Mouse (Mus musculus) CH12.LX (cell line): ENCODE measurements around the gene 1810062G17Rik. TPM values are rescaled to one million over a fixed set of nuclear protein-coding genes. Genes with fewer than 3 reads are reported as not detected.

Experiments
- DNase-seq: peaks from one replicate; pipeline ENCODE4 v3.0.0-alpha.2; 2013; ENCODE audit errors: extremely low read depth
- H3K27ac ChIP-seq: 2 replicates; pipeline ENCODE4 v1.5.1; 2012; ENCODE audit warnings: low read depth, mild to moderate bottlenecking, control low read depth, moderate library complexity; ENCODE audit not compliant: insufficient read depth
- H3K27me3 ChIP-seq: replicated peaks from 2 replicates; pipeline ENCODE3; 2012; ENCODE audit warnings: inconsistent platforms
- H3K36me3 ChIP-seq, 2 experiments: replicated peaks in 1 of 2; 2 replicates each; pipeline versions ENCODE3 to v1.6.1; 2012; ENCODE audit warnings: inconsistent platforms in 1 of 2, low read length in 1 of 2, mild to moderate bottlenecking in 1 of 2, mixed read lengths in 1 of 2, moderate library complexity in 1 of 2; ENCODE audit not compliant: control insufficient read depth in 1 of 2, insufficient read depth in 1 of 2
- H3K4me1 ChIP-seq, 2 experiments: 2 replicates each; pipeline ENCODE4 v1.6.1; 2012; ENCODE audit warnings: inconsistent platforms in 1 of 2, moderate library complexity in 1 of 2; ENCODE audit not compliant: insufficient read depth in 2 of 2, control insufficient read depth in 1 of 2
- H3K4me2 ChIP-seq: 2 replicates; pipeline ENCODE4 v1.6.1; 2012; ENCODE audit warnings: low read depth, mild to moderate bottlenecking, control low read depth; ENCODE audit not compliant: poor library complexity, insufficient read depth, severe bottlenecking
- H3K4me3 ChIP-seq, 3 experiments: fragments of 150-350 bp in 1 of 3; sonication (generic) in 1 of 3; replicated peaks in 1 of 3; 2 replicates each; pipeline versions ENCODE3 to v1.5.1; 2011 to 2012; ENCODE audit warnings: low read depth in 2 of 3, low read length in 2 of 3, mild to moderate bottlenecking in 2 of 3, moderate library complexity in 2 of 3, control low read depth in 1 of 3, improper control_type of control experiment in 1 of 3, inconsistent platforms in 1 of 3, mixed read lengths in 1 of 3; ENCODE audit not compliant: poor library complexity in 1 of 3
- H3K79me2 ChIP-seq: replicated peaks from 2 replicates; pipeline ENCODE4 v1.6.1; 2012; ENCODE audit warnings: mild to moderate bottlenecking, moderate library complexity; ENCODE audit not compliant: control insufficient read depth, poor library complexity, insufficient read depth, severe bottlenecking; ENCODE audit errors: extremely low read depth
- H3K9ac ChIP-seq: 2 replicates; pipeline ENCODE4 v1.6.1; 2012; ENCODE audit warnings: low read depth, mild to moderate bottlenecking, control low read depth, moderate library complexity; ENCODE audit not compliant: insufficient read depth
- H3K9me3 ChIP-seq: replicated peaks from 2 replicates; pipeline ENCODE3; 2012; ENCODE audit warnings: low read length, inconsistent platforms, mixed read lengths
- BHLHE40 ChIP-seq: IDR thresholded peaks from 2 replicates; pipeline ENCODE4 v1.6.1; 2011; ENCODE audit warnings: mild to moderate bottlenecking, low read depth, low read length, improper control_type of control experiment
- E2F4 ChIP-seq: IDR thresholded peaks from 2 replicates; pipeline ENCODE4 v1.6.1; 2011; ENCODE audit warnings: low read depth, low read length, improper control_type of control experiment; ENCODE audit not compliant: insufficient replicate concordance
- ELF1 ChIP-seq: IDR thresholded peaks from 2 replicates; pipeline ENCODE4 v1.6.1; 2014; ENCODE audit warnings: low read depth, mild to moderate bottlenecking, inconsistent platforms, low read length, improper control_type of control experiment
- ETS1 ChIP-seq: conservative IDR thresholded peaks from 2 replicates; pipeline ENCODE4 v1.6.1; 2012; ENCODE audit warnings: low read depth, mild to moderate bottlenecking, inconsistent platforms, low read length, improper control_type of control experiment, moderate library complexity
- GABPA ChIP-seq: IDR thresholded peaks from 2 replicates; pipeline ENCODE4 v1.6.1; 2012; ENCODE audit warnings: low read depth, low read length, improper control_type of control experiment, inconsistent platforms; ENCODE audit not compliant: insufficient replicate concordance
- JUN ChIP-seq: IDR thresholded peaks from 2 replicates; pipeline ENCODE4 v1.6.1; 2011; ENCODE audit warnings: low read depth, mild to moderate bottlenecking, low read length, improper control_type of control experiment, moderate library complexity; ENCODE audit not compliant: insufficient read depth
- JUND ChIP-seq: conservative IDR thresholded peaks from 2 replicates; pipeline ENCODE4 v1.6.1; 2011; ENCODE audit warnings: low read depth, low read length, improper control_type of control experiment
- MAFK ChIP-seq: IDR thresholded peaks from 2 replicates; pipeline ENCODE4 v1.6.1; 2011; ENCODE audit warnings: low read length, improper control_type of control experiment; ENCODE audit not compliant: insufficient replicate concordance
- MAX ChIP-seq: IDR thresholded peaks from 2 replicates; pipeline ENCODE4 v1.6.1; 2011; ENCODE audit warnings: low read length, improper control_type of control experiment
- MAZ ChIP-seq: IDR thresholded peaks from 2 replicates; pipeline ENCODE4 v1.6.1; 2012; ENCODE audit warnings: low read depth, mild to moderate bottlenecking, inconsistent platforms, low read length, improper control_type of control experiment, moderate library complexity
- MEF2A ChIP-seq: IDR thresholded peaks from 2 replicates; pipeline ENCODE4 v1.6.1; 2014; ENCODE audit warnings: low read depth, mild to moderate bottlenecking, inconsistent platforms, low read length, improper control_type of control experiment, borderline replicate concordance
- MXI1 ChIP-seq: IDR thresholded peaks from 2 replicates; pipeline ENCODE4 v1.6.1; 2011; ENCODE audit warnings: mild to moderate bottlenecking, low read depth, low read length, improper control_type of control experiment
- MYC ChIP-seq: IDR thresholded peaks from 2 replicates; pipeline ENCODE4 v1.6.1; 2011; ENCODE audit warnings: low read depth, mild to moderate bottlenecking, improper control_type of control experiment, low read length
- NELFE ChIP-seq: IDR thresholded peaks from 2 replicates; pipeline ENCODE4 v1.6.1; 2011; ENCODE audit warnings: low read depth, low read length, improper control_type of control experiment
- NRF1 ChIP-seq: IDR thresholded peaks from 2 replicates; pipeline ENCODE4 v1.6.1; 2014; ENCODE audit warnings: low read depth, mild to moderate bottlenecking, inconsistent platforms, low read length, improper control_type of control experiment, moderate library complexity
- PAX5 ChIP-seq: IDR thresholded peaks from 2 replicates; pipeline ENCODE4 v1.6.1; 2012; ENCODE audit warnings: low read length, inconsistent platforms, mixed read lengths
- POLR2AphosphoS2 ChIP-seq: IDR thresholded peaks from 2 replicates; pipeline ENCODE4 v1.6.1; 2011; ENCODE audit warnings: low read depth, low read length, improper control_type of control experiment
- RCOR1 ChIP-seq: conservative IDR thresholded peaks from 2 replicates; pipeline ENCODE4 v1.6.1; 2012; ENCODE audit warnings: low read depth, mild to moderate bottlenecking, inconsistent platforms, low read length, improper control_type of control experiment
- SMC3 ChIP-seq: IDR thresholded peaks from 2 replicates; pipeline ENCODE4 v1.6.1; 2011; ENCODE audit warnings: low read depth, low read length, improper control_type of control experiment
- TCF12 ChIP-seq: IDR thresholded peaks from 2 replicates; pipeline ENCODE4 v1.6.1; 2014; ENCODE audit warnings: low read depth, mild to moderate bottlenecking, inconsistent platforms, low read length, improper control_type of control experiment
- USF1 ChIP-seq: IDR thresholded peaks from 2 replicates; pipeline ENCODE4 v1.6.1; 2014; ENCODE audit warnings: low read depth, mild to moderate bottlenecking, inconsistent platforms, low read length, improper control_type of control experiment
- ZMIZ1 ChIP-seq: IDR thresholded peaks from 2 replicates; pipeline ENCODE4 v1.6.1; 2012; ENCODE audit warnings: low read depth, mild to moderate bottlenecking, inconsistent platforms, low read length, improper control_type of control experiment
- ZNF384 ChIP-seq: IDR thresholded peaks from 2 replicates; pipeline ENCODE4 v1.6.1; 2012; ENCODE audit warnings: low read depth, low read length, improper control_type of control experiment, inconsistent platforms
- dilution Hi-C: fragments of 300-500 bp; cut with MboI; formaldehyde crosslinking; loops from 2 replicates; pipeline ENCODE4 v1.14.3; 2020; ENCODE audit warnings: low sequenced_read_pairs; ENCODE audit not compliant: extremely low pct_unique_long_range_greater_than_20kb, extremely low pct_ligation_motif_present
- in situ Hi-C: fragments of 300-500 bp; cut with MboI; formaldehyde crosslinking; loops from 3 replicates; pipeline ENCODE4 v1.14.3; 2019; ENCODE audit warnings: low sequenced_read_pairs, low pct_ligation_motif_present, low pct_unique_long_range_greater_than_20kb, mixed read lengths
- polyA plus RNA-seq: library from polyadenylated mRNA; unstranded; fragments of >175 nt; gene quantifications from 2 replicates; pipeline ENCODE4 v1.2.1, GENCODE M21; 2012; ENCODE audit warnings: low read depth; ENCODE audit not compliant: insufficient read length
- total RNA-seq, 2 experiments: library from RNA; depleted of rRNA; stranded (reverse); fragments of 300-350 nt in 1 of 2; fragments of >200 nt in 1 of 2; gene quantifications; 2 replicates each; pipeline ENCODE4 v1.2.3; 2012 to 2014

Gene 1810062G17Rik
- total and polyA plus RNA-seq, 3 experiments, result 3.1 to 3.9 (median 3.3) TPM

GRCm38 (mm10) chr3:36452502-36452901, 23.2 kb upstream of the 1810062G17Rik start:
- in situ Hi-C loops, result no loop called here
- TF ChIP-seq MEF2A, result no peak
- no peak for TF ChIP-seq E2F4
- no peak for TF ChIP-seq ELF1
- TF ChIP-seq NELFE, result no peak
- no peak for TF ChIP-seq ZNF384
- no peak for TF ChIP-seq TCF12
- TF ChIP-seq MXI1, result no peak
- TF ChIP-seq MYC, result no peak
- no peak for TF ChIP-seq PAX5
- no peak for TF ChIP-seq MAZ
- no peak for TF ChIP-seq SMC3
- TF ChIP-seq ZMIZ1, result no peak
- TF ChIP-seq USF1, result no peak
- TF ChIP-seq JUND, result no peak

GRCm38 (mm10) chr3:36455124-36455523, 20.6 kb upstream of the 1810062G17Rik start:
- H3K36me3 ChIP-seq, result peaks cover 12 to 56% of the 10 kb centered on the region in 2 experiments
- H3K27ac ChIP-seq, result no peak overlapping the region
- no peak overlapping the region for H3K4me3 ChIP-seq
- no peaks in the 10 kb centered on the region for H3K9me3 ChIP-seq
- no peaks in the 10 kb centered on the region for H3K27me3 ChIP-seq
- dilution Hi-C loops (no loop called here), in situ Hi-C loops (no loop called here)
- H3K79me2 ChIP-seq, result no peaks in the 10 kb centered on the region
- DNase-seq, result no peak
- no peak overlapping the region for H3K9ac ChIP-seq
- H3K4me2 ChIP-seq, result no peak overlapping the region
- H3K4me1 ChIP-seq, result 0 out of 4 replicates have a peak, but pooled peaks cover 0 to 4% of the 10 kb centered on the region in 2 experiments
- TF ChIP-seq MAX (no peak), NELFE (no peak), TCF12 (no peak), GABPA (no peak), USF1 (no peak), ZMIZ1 (no peak), MAFK (no peak), JUN (no peak), NRF1 (no peak), ETS1 (no peak), RCOR1 (no peak), POLR2AphosphoS2 (no peak), BHLHE40 (no peak)

More at GRCm38 (mm10) chr3:36452502-36452901, 23.2 kb upstream of the 1810062G17Rik start:
- Histone ChIP-seq H3K27me3 (no peaks in the 10 kb centered on the region), H3K36me3 (peaks cover 15 to 59% of the 10 kb centered on the region in 2 experiments), H3K27ac (no peak overlapping the region), H3K9me3 (no peaks in the 10 kb centered on the region), H3K4me1 (peaks cover 0 to 10% of the 10 kb centered on the region in 2 experiments; a peak in 2 of 4 replicates), H3K79me2 (no peaks in the 10 kb centered on the region), H3K4me3 (no peak overlapping the region), H3K9ac (no peak overlapping the region), H3K4me2 (no peak overlapping the region)
- dilution Hi-C loops, result no loop called here
- no peak for DNase-seq
